Mouse (Mus musculus) liver, embryonic 11.5 days (tissue): ENCODE results near the gene Rnd1. TPM values are rescaled to one million over a fixed set of nuclear protein-coding genes. Genes with fewer than 3 reads are reported as not detected.

Experiments
- ATAC-seq: fragments of 200-750 bp; cut with Nextera tagmentation; replicated peaks from 2 replicates; pipeline ENCODE4 v1.8.0; 2017; ENCODE audit warnings: moderate number of reproducible peaks, mild to moderate bottlenecking, moderate TSS enrichment, moderate library complexity; ENCODE audit not compliant: low FRiP score
- DNase-seq: peaks from one replicate; pipeline ENCODE4 v3.0.0-alpha.2; 2017; ENCODE audit warnings: low spot score
- H3K27ac ChIP-seq: fragments of 300-500 bp; sonication (generic); 2 replicates; pipeline ENCODE4 v1.5.1; 2014; ENCODE audit warnings: mild to moderate bottlenecking, low read depth, low read length, control low read depth
- H3K27me3 ChIP-seq: fragments of 300-500 bp; sonication (generic); replicated peaks from 2 replicates; pipeline ENCODE4 v1.6.1; 2014; ENCODE audit warnings: low read length, mixed read lengths; ENCODE audit not compliant: control insufficient read depth, insufficient read depth
- H3K36me3 ChIP-seq: fragments of 300-500 bp; sonication (generic); 2 replicates; pipeline ENCODE4 v1.6.1; 2014; ENCODE audit warnings: mild to moderate bottlenecking, low read length, moderate library complexity, mixed read lengths; ENCODE audit not compliant: control insufficient read depth, insufficient read depth
- H3K4me1 ChIP-seq: fragments of 300-500 bp; sonication (generic); replicated peaks from 2 replicates; pipeline ENCODE4 v1.6.1; 2014; ENCODE audit warnings: low read length, mixed read lengths; ENCODE audit not compliant: control insufficient read depth, insufficient read depth
- H3K4me2 ChIP-seq: fragments of 300-500 bp; sonication (generic); 2 replicates; pipeline ENCODE4 v1.6.1; 2014; ENCODE audit warnings: mild to moderate bottlenecking, control low read depth, moderate library complexity
- H3K4me3 ChIP-seq: fragments of 300-500 bp; sonication (generic); 2 replicates; pipeline ENCODE4 v1.5.1; 2014; ENCODE audit warnings: low read depth, low read length, control low read depth
- H3K9ac ChIP-seq: fragments of 300-500 bp; sonication (generic); 2 replicates; pipeline ENCODE4 v1.6.1; 2014; ENCODE audit warnings: low read depth, low read length, control low read depth
- H3K9me3 ChIP-seq: fragments of 300-500 bp; sonication (generic); 2 replicates; pipeline ENCODE4 v1.6.1; 2016; ENCODE audit warnings: low read length, inconsistent platforms, mixed read lengths; ENCODE audit not compliant: control insufficient read depth
- WGBS: fragments of 180-500 bp; shearing (Covaris S2); extraction: QIAGEN DNeasy Blood & Tissue Kit; methylation state at CpG from one replicate; pipeline ENCODE4 v1.1.7; 2014; 5-methylcytosine and 5-hydroxymethylcytosine counted together
- polyA plus RNA-seq: library from polyadenylated mRNA; unstranded; fragments of >200 nt; fragmentation: Nextera tagmentation; extraction: Ambion mirVana; gene quantifications from 2 replicates; pipeline ENCODE4 v1.2.1, GENCODE M21; 2014

The Rnd1 gene
- polyA plus RNA-seq, 1 experiment from 2014 or later = 0.60 TPM

- H3K27ac ChIP-seq = no peak overlapping the region
- 44% methylated on average over 7 of the region's 7 CpGs for WGBS
- DNase-seq (no peak), ATAC-seq (no peak)
- H3K36me3 ChIP-seq = no peaks in the 10 kb centered on the region
- no peak overlapping the region for H3K9ac ChIP-seq
- H3K4me3 ChIP-seq = no peak overlapping the region
- peaks cover 12% of the 10 kb centered on the region for H3K4me1 ChIP-seq
- no peaks in the 10 kb centered on the region for H3K9me3 ChIP-seq
- H3K27me3 ChIP-seq = peaks cover 43% of the 10 kb centered on the region
- no peak overlapping the region for H3K4me2 ChIP-seq
Measured at GRCm38 (mm10) chr15:98674284-98674993, 2.8 kb downstream of the Rnd1 start.

GRCm38 (mm10) chr15:98673732-98674131 is 3.5 kb downstream of the Rnd1 start:
- peaks cover 43% of the 10 kb centered on the region for H3K27me3 ChIP-seq
- H3K27ac ChIP-seq = no peak overlapping the region
- H3K4me3 ChIP-seq = no peak overlapping the region
- H3K9me3 ChIP-seq = no peaks in the 10 kb centered on the region
- no peak for ATAC-seq
- DNase-seq = no peak
- H3K4me2 ChIP-seq = no peak overlapping the region
- no peak overlapping the region for H3K9ac ChIP-seq
- H3K4me1 ChIP-seq = peaks cover 12% of the 10 kb centered on the region
- 75% methylated on average over 7 of the region's 7 CpGs for WGBS
- H3K36me3 ChIP-seq = no peaks in the 10 kb centered on the region

GRCm38 (mm10) chr15:98672592-98672991 is 4.7 kb downstream of the Rnd1 start:
- H3K9ac ChIP-seq = no peak overlapping the region
- H3K27me3 ChIP-seq = peaks cover 39% of the 10 kb centered on the region
- DNase-seq (no peak), ATAC-seq (no peak)
- H3K9me3 ChIP-seq = no peaks in the 10 kb centered on the region
- WGBS = 52% methylated on average over 4 of the region's 4 CpGs
- H3K36me3 ChIP-seq = no peaks in the 10 kb centered on the region
- H3K27ac ChIP-seq = no peak overlapping the region
- no peak overlapping the region for H3K4me2 ChIP-seq
- H3K4me3 ChIP-seq = no peak overlapping the region
- peaks cover 12% of the 10 kb centered on the region for H3K4me1 ChIP-seq

GRCm38 (mm10) chr15:98664042-98664907 is 13.0 kb downstream of the Rnd1 start:
- Histone ChIP-seq H3K4me2 (no peak overlapping the region), H3K36me3 (peaks cover 4% of the 10 kb centered on the region), H3K9me3 (no peaks in the 10 kb centered on the region), H3K27ac (no peak overlapping the region), H3K4me3 (no peak overlapping the region), H3K4me1 (no peaks in the 10 kb centered on the region; the same call in 1 of the 2 replicates), H3K27me3 (0 out of 2 replicates have a peak, but pooled peaks cover 3% of the 10 kb centered on the region), H3K9ac (no peak overlapping the region)
- 77% methylated on average over 11 of the region's 11 CpGs for WGBS
- DNase-seq (no peak), ATAC-seq (no peak)

- Histone ChIP-seq H3K4me2 (peak within 1 kb of the TSS; percentile 75), H3K36me3 (peaks cover 16% of the 10 kb centered on the region), H3K9me3 (no peaks in the 10 kb centered on the region), H3K4me1 (no peaks in the 10 kb centered on the region; the same call in 1 of the 2 replicates), H3K9ac (peak within 1 kb of the TSS; percentile 79), H3K4me3 (peak within 1 kb of the TSS; percentile 67), H3K27me3 (0 out of 2 replicates have a peak, but pooled peaks cover 3% of the 10 kb centered on the region), H3K27ac (peak within 1 kb of the TSS; percentile 73)
- DNase-seq = peak; percentile 93
- WGBS = 4% methylated on average over 47 of the region's 48 CpGs
- ATAC-seq = peak; percentile 95
Measured at GRCm38 (mm10) chr15:98662567-98663545, 14.4 kb downstream of the Rnd1 start, which contains the start of gene Ddx23. Gene Ddx23, minus strand, starts transcription at chr15:98662894.

- Histone ChIP-seq H3K9me3 (no peaks in the 10 kb centered on the region), H3K27ac (peak overlapping the region; percentile 73), H3K36me3 (peaks cover 23% of the 10 kb centered on the region), H3K4me2 (peak overlapping the region; percentile 75), H3K4me3 (peak overlapping the region; percentile 67), H3K9ac (peak overlapping the region; percentile 79), H3K27me3 (0 out of 2 replicates have a peak, but pooled peaks cover 3% of the 10 kb centered on the region), H3K4me1 (no peaks in the 10 kb centered on the region; the same call in 1 of the 2 replicates)
- ATAC-seq (peak; percentile 22; the same call in 1 of the 2 replicates), DNase-seq (no peak)
- under 1% methylated on average over 14 of the region's 14 CpGs for WGBS
Measured at GRCm38 (mm10) chr15:98662198-98662566, 15.1 kb downstream of the Rnd1 start.

- no peak overlapping the region for H3K4me2 ChIP-seq
- peaks cover 66% of the 10 kb centered on the region for H3K36me3 ChIP-seq
- 86% methylated on average over 15 of the region's 15 CpGs for WGBS
- H3K4me3 ChIP-seq = no peak overlapping the region
- ATAC-seq (no peak), DNase-seq (no peak)
- H3K27ac ChIP-seq = no peak overlapping the region
- H3K9me3 ChIP-seq = no peaks in the 10 kb centered on the region
- H3K4me1 ChIP-seq = no peaks in the 10 kb centered on the region; the same call in 1 of the 2 replicates
- H3K9ac ChIP-seq = no peak overlapping the region
- H3K27me3 ChIP-seq = no peaks in the 10 kb centered on the region
Measured at GRCm38 (mm10) chr15:98656982-98657751, 20.1 kb downstream of the Rnd1 start.
